ENCODE assay signal across 8 mouse cellular contexts in the genomic region with DNA sequence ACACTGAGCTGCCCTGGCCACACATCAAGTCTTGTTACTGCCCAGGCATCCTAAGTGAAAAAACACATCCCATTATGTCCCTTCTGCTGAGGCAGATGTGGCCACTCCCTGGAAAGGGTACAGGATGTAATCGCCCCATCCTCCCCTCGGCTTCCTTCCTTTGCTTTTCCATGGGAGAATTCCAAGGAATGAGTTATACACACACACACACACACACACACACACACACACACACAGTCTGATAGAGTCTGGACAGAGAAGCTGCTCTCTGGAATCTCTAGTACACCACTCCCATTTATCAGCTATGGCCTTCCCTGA.
A peak's percentile ranks its signal among the peaks of the same experiment; 100 is the strongest.
DNase-seq lines count a peak whose midpoint lies in the region; ATAC-seq lines count a peak whose summit lies in the region.

No protein-coding gene starts in this region.

- intact Hi-C loops in heart, postnatal 36 days (cut with DNase I), result loop anchor here (1.0 to 5.0 kb wide), 4 partner anchors 39 to 132 kb away; no protein-coding TSS in a partner anchor

- H3K4me1 ChIP-seq in liver, embryonic 13.5 days (replicated peaks), result no peaks in the 10 kb centered on the region

- H3K27ac ChIP-seq in liver, embryonic 13.5 days, result no peak overlapping the region

- H3K4me3 ChIP-seq in liver, embryonic 13.5 days (replicated peaks), result no peak overlapping the region

- ATAC-seq in liver, embryonic 13.5 days (ENCODE audit: low read depth), result 0 out of 2 replicates have a peak, but pooled peaks have one; percentile 26
- no peak for ATAC-seq in megakaryocyte-erythroid progenitor cell, adult 5-6 weeks (replicated peaks; ENCODE audit: low FRiP score, low TSS enrichment, poor library complexity, severe bottlenecking)
- ATAC-seq in granulocyte monocyte progenitor cell, adult 5-6 weeks (replicated peaks; ENCODE audit: poor library complexity, severe bottlenecking), result no peak

- WGBS in liver, embryonic 13.5 days (ENCODE audit: insufficient replicate concordance), result 52% methylated on average over 2 of the region's 2 CpGs

- H3K9me3 ChIP-seq in liver, embryonic 13.5 days (replicated peaks), result no peaks in the 10 kb centered on the region

- DNase-seq in urinary bladder, postnatal 14 days (ENCODE audit: low spot score), result peak; percentile 4
- DNase-seq in urinary bladder, postnatal 25 days (ENCODE audit: low spot score), result no peak
- DNase-seq in heart, postnatal 36 days, result peak; percentile 58 to 63
- no peak for DNase-seq in liver, embryonic 13.5 days
- no peak for DNase-seq in frontal cortex, postnatal 10 days (ENCODE audit: low spot score in 2 of 2)
- no peak for DNase-seq in ovary, postnatal 14 days (ENCODE audit: low spot score)

- H3K4me2 ChIP-seq in liver, embryonic 13.5 days, result no peak overlapping the region

- no peaks in the 10 kb centered on the region for H3K27me3 ChIP-seq in liver, embryonic 13.5 days

- no peaks in the 10 kb centered on the region for H3K36me3 ChIP-seq in liver, embryonic 13.5 days

- no peak overlapping the region for H3K9ac ChIP-seq in liver, embryonic 13.5 days

Comparison
In these comparisons a context has a peak if more than half of its experiments do, and no peak if none do; other contexts are left out.
1. DNase-seq: peak in urinary bladder, postnatal 14 days (single experiment) and heart, postnatal 36 days (2 of 2); none in urinary bladder, postnatal 25 days (single experiment), liver, embryonic 13.5 days (single experiment), frontal cortex, postnatal 10 days (0 of 2) and ovary, postnatal 14 days (single experiment).